Mouse (Mus musculus) kidney, embryonic 15.5 days (tissue): ENCODE data around the gene Hyal1. TPM values are rescaled to one million over a fixed set of nuclear protein-coding genes. Genes with fewer than 3 reads are reported as not detected.

Source experiments
- ATAC-seq: fragments of 200-750 bp; cut with Nextera tagmentation; replicated peaks from 2 replicates; pipeline ENCODE4 v1.8.0; 2017; ENCODE audit warnings: moderate TSS enrichment; ENCODE audit not compliant: low FRiP score
- H3K27ac ChIP-seq: fragments of 300-500 bp; sonication (generic); 2 replicates; pipeline ENCODE4 v1.5.1; 2015; ENCODE audit warnings: mild to moderate bottlenecking, inconsistent platforms
- H3K27me3 ChIP-seq: fragments of 300-500 bp; sonication (generic); 2 replicates; pipeline ENCODE4 v1.6.1; 2015; ENCODE audit warnings: inconsistent platforms
- H3K36me3 ChIP-seq: fragments of 300-500 bp; sonication (generic); 2 replicates; pipeline ENCODE4 v1.6.1; 2015; ENCODE audit warnings: inconsistent platforms
- H3K4me1 ChIP-seq: fragments of 300-500 bp; sonication (generic); 2 replicates; pipeline ENCODE4 v1.6.1; 2015; ENCODE audit warnings: inconsistent platforms
- H3K4me2 ChIP-seq: fragments of 300-500 bp; sonication (generic); 2 replicates; pipeline ENCODE4 v1.6.1; 2015; ENCODE audit warnings: moderate library complexity, mild to moderate bottlenecking, inconsistent platforms
- H3K4me3 ChIP-seq: fragments of 300-500 bp; sonication (generic); replicated peaks from 2 replicates; pipeline ENCODE4 v1.5.1; 2015; ENCODE audit warnings: mild to moderate bottlenecking, inconsistent platforms
- H3K9ac ChIP-seq: fragments of 300-500 bp; sonication (generic); 2 replicates; pipeline ENCODE4 v1.6.1; 2015; ENCODE audit warnings: mild to moderate bottlenecking, inconsistent platforms
- H3K9me3 ChIP-seq: fragments of 300-500 bp; sonication (generic); replicated peaks from 2 replicates; pipeline ENCODE4 v1.6.1; 2016; ENCODE audit warnings: inconsistent platforms
- WGBS: fragments of 180-500 bp; shearing (Covaris S2); methylation state at CpG from one replicate; pipeline ENCODE4 v1.1.7; 2015; ENCODE audit warnings: mixed read lengths; 5-methylcytosine and 5-hydroxymethylcytosine counted together
- polyA plus RNA-seq: library from polyadenylated mRNA; unstranded; fragments of >200 nt; fragmentation: Nextera tagmentation; extraction: Ambion mirVana; gene quantifications from 2 replicates; pipeline ENCODE4 v1.2.1, GENCODE M21; 2015

Gene Hyal1
- 8.6 and 10.5 TPM in 2 replicates for polyA plus RNA-seq

- peak within 1 kb of the TSS; percentile 42 for H3K4me3 ChIP-seq
- H3K9me3 ChIP-seq = no peaks in the 10 kb centered on the region
- H3K36me3 ChIP-seq = peaks cover 33% of the 10 kb centered on the region
- peak within 1 kb of the TSS; percentile 76 for H3K27ac ChIP-seq
- peak within 1 kb of the TSS; percentile 60 for H3K4me2 ChIP-seq
- H3K9ac ChIP-seq = peak within 1 kb of the TSS; percentile 38; the same call in 1 of the 2 replicates
- H3K27me3 ChIP-seq = no peaks in the 10 kb centered on the region
- H3K4me1 ChIP-seq = peaks cover 51% of the 10 kb centered on the region
- ATAC-seq = peak; percentile 76
- 21% methylated on average over 16 of the region's 16 CpGs for WGBS
Observed at GRCm38 (mm10) chr9:107576357-107577107, at the start of gene Hyal1. TSS of gene Hyal1 (plus strand) at chr9:107576927.

GRCm38 (mm10) chr9:107533791-107534407 lies 42.8 kb upstream of the Hyal1 start, which contains the start of gene Tmem115:
TSS of gene Tmem115 (plus strand) at chr9:107533945.
- WGBS = under 1% methylated on average over 48 of the region's 48 CpGs
- peak; percentile 98 for ATAC-seq

GRCm38 (mm10) chr9:107534408-107535202 lies 42.1 kb upstream of the Hyal1 start:
- no peak; the same call in none of the 2 replicates for ATAC-seq
- Histone ChIP-seq H3K27ac (peak overlapping the region; percentile 79), H3K4me1 (peaks cover 27% of the 10 kb centered on the region), H3K4me2 (peak overlapping the region; percentile 78), H3K4me3 (peak overlapping the region; percentile 81), H3K9me3 (no peaks in the 10 kb centered on the region), H3K27me3 (no peaks in the 10 kb centered on the region), H3K36me3 (peaks cover 30% of the 10 kb centered on the region), H3K9ac (peak overlapping the region; percentile 87)
- under 1% methylated on average over 40 of the region's 40 CpGs for WGBS

More at GRCm38 (mm10) chr9:107533791-107534407, 42.8 kb upstream of the Hyal1 start, which contains the start of gene Tmem115:
- Histone ChIP-seq H3K4me1 (peaks cover 27% of the 10 kb centered on the region), H3K4me2 (peak within 1 kb of the TSS; percentile 78), H3K36me3 (peaks cover 23% of the 10 kb centered on the region), H3K27ac (peak within 1 kb of the TSS; percentile 79), H3K27me3 (no peaks in the 10 kb centered on the region), H3K4me3 (peak within 1 kb of the TSS; percentile 81), H3K9ac (peak within 1 kb of the TSS; percentile 87), H3K9me3 (no peaks in the 10 kb centered on the region)

GRCm38 (mm10) chr9:107538231-107538630 lies 38.5 kb upstream of the Hyal1 start:
- H3K27ac ChIP-seq = no peak overlapping the region
- WGBS = 90% methylated on average over 7 of the region's 7 CpGs
- H3K4me3 ChIP-seq = no peak overlapping the region
- H3K4me2 ChIP-seq = no peak overlapping the region
- no peak overlapping the region for H3K9ac ChIP-seq
- H3K36me3 ChIP-seq = peaks cover 36% of the 10 kb centered on the region
- H3K27me3 ChIP-seq = no peaks in the 10 kb centered on the region
- H3K4me1 ChIP-seq = peaks cover 55% of the 10 kb centered on the region
- no peaks in the 10 kb centered on the region for H3K9me3 ChIP-seq
- ATAC-seq = no peak

GRCm38 (mm10) chr9:107538711-107539110 lies 38.0 kb upstream of the Hyal1 start:
- Histone ChIP-seq H3K36me3 (peaks cover 39% of the 10 kb centered on the region), H3K27ac (no peak overlapping the region), H3K4me2 (no peak overlapping the region), H3K4me3 (no peak overlapping the region), H3K9ac (no peak overlapping the region), H3K27me3 (no peaks in the 10 kb centered on the region), H3K9me3 (no peaks in the 10 kb centered on the region), H3K4me1 (peaks cover 52% of the 10 kb centered on the region)
- WGBS = 96% methylated on average over 3 of the region's 3 CpGs
- ATAC-seq = no peak

GRCm38 (mm10) chr9:107539940-107540339 lies 36.8 kb upstream of the Hyal1 start:
- 93% methylated on average over 8 of the region's 8 CpGs for WGBS
- peaks cover 51% of the 10 kb centered on the region for H3K36me3 ChIP-seq
- H3K27me3 ChIP-seq = no peaks in the 10 kb centered on the region
- 0 out of 2 replicates have a peak overlapping the region, but pooled peaks have one; percentile 85 for H3K4me2 ChIP-seq
- 0 out of 2 replicates have a peak overlapping the region, but pooled peaks have one; percentile 1 for H3K4me3 ChIP-seq
- H3K9me3 ChIP-seq = no peaks in the 10 kb centered on the region
- ATAC-seq = no peak
- no peak overlapping the region for H3K27ac ChIP-seq
- H3K9ac ChIP-seq = no peak overlapping the region
- peaks cover 52% of the 10 kb centered on the region for H3K4me1 ChIP-seq

- ATAC-seq = no peak
Observed at GRCm38 (mm10) chr9:107540420-107540819, 36.3 kb upstream of the Hyal1 start.

GRCm38 (mm10) chr9:107541005-107541404 lies 35.7 kb upstream of the Hyal1 start:
- Histone ChIP-seq H3K27ac (peak overlapping the region; percentile 81), H3K27me3 (no peaks in the 10 kb centered on the region), H3K4me3 (peak overlapping the region; percentile 84), H3K4me2 (peak overlapping the region; percentile 85), H3K9ac (peak overlapping the region; percentile 69; the same call in 1 of the 2 replicates), H3K9me3 (no peaks in the 10 kb centered on the region), H3K4me1 (peaks cover 46% of the 10 kb centered on the region), H3K36me3 (peaks cover 57% of the 10 kb centered on the region)
- ATAC-seq = no peak
- WGBS = 23% methylated on average over 10 of the region's 10 CpGs

More at GRCm38 (mm10) chr9:107540420-107540819, 36.3 kb upstream of the Hyal1 start:
- H3K4me2 ChIP-seq = peak overlapping the region; percentile 85
- 0 out of 2 replicates have a peak overlapping the region, but pooled peaks have one; percentile 81 for H3K27ac ChIP-seq
- 52% methylated on average over 4 of the region's 4 CpGs for WGBS
- 0 out of 2 replicates have a peak overlapping the region, but pooled peaks have one; percentile 1 for H3K4me3 ChIP-seq
- peaks cover 56% of the 10 kb centered on the region for H3K36me3 ChIP-seq
- H3K4me1 ChIP-seq = peaks cover 51% of the 10 kb centered on the region
- no peaks in the 10 kb centered on the region for H3K27me3 ChIP-seq
- 0 out of 2 replicates have a peak overlapping the region, but pooled peaks have one; percentile 69 for H3K9ac ChIP-seq
- no peaks in the 10 kb centered on the region for H3K9me3 ChIP-seq

GRCm38 (mm10) chr9:107541474-107542351 lies 35.0 kb upstream of the Hyal1 start, which contains the start of the genes Cyb561d2 and Nprl2:
TSS of gene Cyb561d2 (minus strand) at chr9:107542193.
TSS of gene Nprl2 (plus strand) at chr9:107542226.
- peak; percentile 85 for ATAC-seq
- Histone ChIP-seq H3K4me1 (peaks cover 43% of the 10 kb centered on the region), H3K27me3 (no peaks in the 10 kb centered on the region), H3K27ac (peak within 1 kb of the TSS; percentile 81), H3K9me3 (no peaks in the 10 kb centered on the region), H3K36me3 (peaks cover 59% of the 10 kb centered on the region), H3K4me2 (peak within 1 kb of the TSS; percentile 85), H3K4me3 (peak within 1 kb of the TSS; percentile 84), H3K9ac (peak within 1 kb of the TSS; percentile 69)
- under 1% methylated on average over 46 of the region's 46 CpGs for WGBS

GRCm38 (mm10) chr9:107542352-107542686 lies 34.4 kb upstream of the Hyal1 start:
- Histone ChIP-seq H3K4me1 (peaks cover 43% of the 10 kb centered on the region), H3K27ac (peak overlapping the region; percentile 81), H3K4me3 (peak overlapping the region; percentile 84), H3K27me3 (no peaks in the 10 kb centered on the region), H3K36me3 (peaks cover 53% of the 10 kb centered on the region), H3K9me3 (no peaks in the 10 kb centered on the region), H3K4me2 (peak overlapping the region; percentile 85), H3K9ac (peak overlapping the region; percentile 69)
- peak; percentile 27 for ATAC-seq
- under 1% methylated on average over 11 of the region's 11 CpGs for WGBS
